Mouse (Mus musculus): ENCODE measurements at regions not wholly inside any gene's neighbourhood (a gene's known extent, or its start where the extent isn't known, plus 50 kb on each side); places are given as distances from the start of the nearest gene placed in this dataset.

- no peak for DNase-seq (ENCODE audit: low read depth, low spot score)
Measured at GRCm38 (mm10) chr7:72726214-72726854, 419.9 kb upstream of the Mctp2 start.

DNA sequence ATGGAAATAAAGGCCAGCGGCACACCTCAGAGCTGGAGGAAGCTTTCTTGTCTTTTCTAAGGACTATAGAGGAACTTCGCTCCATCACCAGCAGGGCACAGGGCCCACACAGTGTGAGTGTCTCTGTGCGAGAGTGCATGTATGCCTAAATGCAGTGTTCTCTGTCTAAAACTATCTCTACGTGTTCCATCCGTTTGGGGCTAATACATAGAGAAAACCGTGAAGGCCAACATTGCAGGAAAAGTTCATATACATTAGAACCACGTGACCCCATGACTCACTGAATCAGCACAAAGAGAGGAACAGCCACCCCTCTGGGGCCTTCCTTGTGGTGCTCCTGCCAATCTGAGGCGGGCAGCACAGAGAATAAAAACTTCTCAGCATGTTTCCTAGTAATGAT, 431.4 kb upstream of the Mctp2 start:
- no peak for DNase-seq (ENCODE audit: low read depth, low spot score)

DNA sequence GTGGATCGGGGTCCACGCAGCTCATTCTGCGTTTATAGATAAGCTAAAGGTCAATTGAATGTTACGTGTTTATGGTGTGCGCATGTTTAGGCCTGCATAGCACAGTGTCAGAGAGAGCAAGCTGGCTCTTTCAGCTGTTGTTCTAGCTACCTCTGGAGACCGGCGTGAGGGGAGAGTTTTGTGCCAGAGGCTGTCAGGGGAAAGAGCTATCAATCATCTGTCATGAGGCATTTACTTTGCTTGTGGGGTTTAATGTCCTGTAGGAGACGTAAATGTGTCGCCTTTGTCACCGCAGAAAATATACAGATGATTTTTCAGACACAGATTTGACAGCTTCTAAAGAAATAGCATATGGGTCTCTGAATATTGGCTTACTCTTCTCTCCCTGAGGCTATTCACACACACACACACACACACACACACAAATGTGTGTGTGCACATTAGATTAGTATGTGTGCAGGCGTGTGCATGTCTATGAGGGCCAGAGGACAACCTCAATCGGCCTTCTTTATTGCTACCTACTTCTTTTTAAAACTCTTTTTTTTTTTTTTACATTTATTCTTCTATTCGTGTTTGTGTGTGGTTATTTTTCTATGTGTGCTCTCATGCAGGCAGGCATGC, 432.0 kb upstream of the Mctp2 start:
- no peak for DNase-seq (ENCODE audit: low read depth, low spot score)

- no peak for DNase-seq (ENCODE audit: low read depth, low spot score)
Measured at GRCm38 (mm10) chr7:72742376-72742775, 436.0 kb upstream of the Mctp2 start.

GRCm38 (mm10) chr7:72751501-72751917, 445.1 kb upstream of the Mctp2 start:
- no peak for DNase-seq (ENCODE audit: low read depth, low spot score)

DNA sequence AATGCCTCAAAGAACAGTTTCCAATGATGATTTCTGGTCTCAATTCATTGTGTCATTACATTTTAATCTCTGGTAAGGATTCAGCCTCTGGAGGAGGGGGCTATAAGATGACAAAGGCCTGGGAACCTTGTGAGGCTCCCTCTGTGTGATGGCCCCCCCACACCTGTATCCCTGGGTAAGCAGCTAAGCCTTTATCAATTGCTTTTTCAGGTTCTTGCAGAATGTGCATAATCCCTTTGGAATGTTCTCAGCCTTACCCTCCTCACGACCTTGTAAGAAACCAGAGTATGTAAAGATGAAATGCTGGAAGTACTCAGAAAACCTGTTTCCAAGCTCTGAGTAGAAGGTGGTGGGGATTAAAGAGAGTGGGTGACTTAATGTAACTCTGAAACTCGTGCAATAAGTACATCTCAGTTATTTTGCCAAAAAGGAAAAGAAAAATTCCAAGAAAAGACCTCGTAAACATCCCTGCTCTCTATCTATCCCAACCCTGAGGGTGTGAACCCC, 446.7 kb upstream of the Mctp2 start:
- DNase-seq (ENCODE audit: low read depth, low spot score), result peak; percentile 13

DNA sequence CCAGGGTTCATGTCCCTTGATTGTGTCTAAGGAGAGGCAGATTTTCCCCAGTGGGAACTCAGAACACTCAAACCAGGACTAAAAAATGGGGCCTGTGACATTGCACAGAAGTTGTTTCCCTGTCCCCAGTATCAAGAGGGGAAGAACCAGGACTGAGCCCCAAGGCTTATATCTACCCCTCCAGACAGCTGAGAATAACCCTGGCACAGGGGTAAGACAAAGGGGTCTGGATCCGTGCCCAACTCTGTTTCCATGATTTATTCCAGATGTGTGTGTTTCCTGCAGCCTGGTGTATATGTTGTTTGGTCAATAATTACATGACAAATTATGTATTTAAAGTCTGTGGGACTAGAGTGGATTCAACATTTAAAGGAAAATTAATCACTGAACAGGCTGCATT, 456.3 kb upstream of the Mctp2 start:
- DNase-seq (ENCODE audit: low read depth, low spot score), result no peak

GRCm38 (mm10) chr7:72768705-72769104, 462.3 kb upstream of the Mctp2 start:
- DNase-seq (ENCODE audit: low read depth, low spot score), result no peak

DNA sequence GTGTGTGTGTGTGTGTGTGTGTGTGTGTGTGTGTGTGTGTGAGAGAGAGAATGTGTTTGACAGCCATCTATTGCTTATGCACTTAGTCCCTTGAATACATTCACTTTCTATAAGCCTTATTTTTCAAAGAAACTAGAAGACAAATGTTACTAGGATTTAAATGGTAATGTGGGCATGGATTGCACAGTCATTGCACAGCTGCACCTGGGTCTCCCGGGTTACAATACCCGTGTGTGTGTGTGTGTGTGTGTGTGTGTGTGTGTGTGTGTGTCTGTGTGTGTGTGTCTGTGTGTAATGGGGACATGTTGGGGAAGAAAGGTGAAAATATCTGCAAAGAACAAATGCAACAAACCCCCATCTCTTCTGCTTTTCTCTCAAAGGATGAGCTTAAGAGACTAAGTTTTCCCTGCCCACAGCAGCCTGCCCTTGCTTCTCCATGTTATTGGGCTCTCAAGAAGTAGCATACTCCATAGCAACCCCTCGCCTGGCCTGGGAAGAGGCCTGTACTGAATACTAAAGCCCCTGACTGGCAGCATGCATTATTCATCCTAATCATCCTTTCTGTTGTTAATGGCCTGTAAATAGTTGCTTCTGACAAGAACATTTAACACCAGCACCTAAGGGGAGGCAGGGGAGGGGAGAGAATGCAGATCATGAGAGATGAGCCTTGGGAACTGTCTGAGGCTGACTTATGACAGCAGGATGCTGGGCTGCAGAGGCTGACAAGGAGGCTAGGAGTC, 467.8 kb upstream of the Mctp2 start:
- peak; percentile 47 for DNase-seq (ENCODE audit: low read depth, low spot score)

DNA sequence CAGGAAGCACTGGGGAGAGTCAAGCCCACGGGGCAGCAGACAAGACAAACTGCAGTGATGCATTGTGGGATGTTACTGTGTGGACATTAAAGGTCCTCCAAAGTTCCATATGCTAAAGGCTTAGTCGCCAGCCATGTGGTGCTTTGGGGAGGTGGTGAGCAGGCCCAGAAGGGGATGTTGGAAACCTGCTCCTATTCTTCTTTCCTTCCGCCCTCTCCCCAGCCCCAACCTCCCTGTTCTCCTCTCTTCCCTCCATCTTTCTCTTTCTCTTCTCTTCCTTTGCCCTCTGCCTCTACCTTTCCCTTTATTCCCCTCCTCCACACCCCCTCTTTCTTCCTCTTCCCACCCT, 468.3 kb upstream of the Mctp2 start:
- no peak for DNase-seq (ENCODE audit: low read depth, low spot score)

- DNase-seq (ENCODE audit: low read depth, low spot score), result no peak
Measured at GRCm38 (mm10) chr7:72787306-72787705, 480.9 kb upstream of the Mctp2 start.

GRCm38 (mm10) chr7:72788261-72788660, 481.9 kb upstream of the Mctp2 start:
- no peak for DNase-seq (ENCODE audit: low read depth, low spot score)

DNA sequence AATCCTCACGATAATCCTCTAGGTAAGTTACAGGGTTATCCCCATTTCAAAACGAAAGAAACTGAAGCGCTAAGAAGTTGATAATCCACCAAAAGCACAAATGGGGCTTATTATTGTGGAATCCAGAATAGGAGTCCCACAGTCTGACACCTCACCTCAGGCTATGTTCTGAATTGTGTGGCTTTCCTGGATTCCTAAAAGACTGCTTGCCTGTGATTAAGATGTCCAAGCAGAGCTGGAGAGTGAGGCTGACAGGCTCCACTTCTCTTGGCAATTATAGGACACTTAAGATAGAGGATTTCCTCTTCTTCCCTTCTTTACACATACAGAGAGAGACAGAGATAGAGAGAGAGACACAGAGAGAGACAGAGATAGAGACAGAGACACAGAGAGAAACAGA, 515.7 kb upstream of the Mctp2 start:
- no peak for DNase-seq (ENCODE audit: low read depth, low spot score)

GRCm38 (mm10) chr7:72826597-72826996, 520.2 kb upstream of the Mctp2 start:
- no peak for DNase-seq (ENCODE audit: low read depth, low spot score)

- peak; percentile 46 for DNase-seq (ENCODE audit: low read depth, low spot score)
Measured at GRCm38 (mm10) chr7:72835423-72835822, 529.0 kb upstream of the Mctp2 start.

- DNase-seq (ENCODE audit: low read depth, low spot score), result no peak
Measured at GRCm38 (mm10) chr7:72836026-72836425, 529.6 kb upstream of the Mctp2 start.

DNA sequence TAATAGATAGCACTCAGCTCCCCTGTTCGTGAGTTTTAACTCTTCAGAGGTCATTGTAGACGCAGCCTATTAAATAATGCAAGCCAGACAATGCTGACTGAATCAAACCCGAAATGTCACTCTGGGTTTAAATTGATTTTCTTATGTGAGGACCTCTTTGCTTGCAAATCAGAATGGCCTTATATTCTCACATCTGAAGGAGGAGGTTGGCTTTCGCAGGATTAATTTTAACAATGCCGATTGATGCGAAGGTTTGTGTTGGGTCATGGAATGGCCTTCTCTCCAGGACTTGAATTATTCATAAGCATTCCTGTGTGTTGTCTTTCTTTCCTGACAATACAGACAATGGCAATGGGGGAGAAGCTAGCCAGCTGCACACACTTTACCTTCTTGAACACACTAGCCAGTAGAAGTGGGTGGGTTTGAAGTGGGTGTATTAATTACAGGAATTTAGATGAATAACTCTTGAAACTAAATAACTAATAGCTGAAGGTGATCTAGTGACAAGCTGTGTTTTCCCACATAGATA, 530.1 kb upstream of the Mctp2 start:
- DNase-seq (ENCODE audit: low read depth, low spot score), result no peak

DNA sequence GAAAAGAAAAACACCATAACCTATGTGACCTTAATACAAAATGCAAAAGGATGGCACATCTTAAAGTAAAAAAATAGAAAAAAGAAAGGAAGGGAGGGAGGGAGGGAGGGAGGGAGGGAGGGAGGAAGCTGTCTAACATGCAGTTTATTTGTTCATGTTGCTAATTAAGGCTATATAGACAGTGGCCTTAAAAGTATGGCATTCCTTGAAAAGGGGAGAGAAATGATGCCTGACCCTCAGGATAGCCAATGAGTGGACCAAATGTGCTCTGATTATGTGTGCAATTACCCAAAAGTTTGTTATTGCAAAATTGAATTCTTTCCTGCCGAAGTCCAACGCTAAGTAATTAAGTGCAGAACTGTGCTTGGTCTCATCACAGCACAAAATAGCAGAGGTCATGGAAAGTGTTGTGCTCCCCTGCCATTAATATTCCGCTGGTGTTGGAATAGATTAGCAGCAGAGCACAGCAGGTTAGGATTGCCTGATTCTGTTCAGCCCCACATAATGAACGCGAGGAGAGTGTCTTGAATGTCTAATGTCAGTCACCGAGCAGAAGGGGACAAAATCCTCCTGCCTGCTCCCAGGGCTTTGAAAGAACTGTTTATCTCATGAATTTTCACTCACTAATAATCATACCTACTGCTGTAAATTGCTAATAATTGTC, 531.7 kb upstream of the Mctp2 start:
- no peak for DNase-seq (ENCODE audit: low read depth, low spot score)

GRCm38 (mm10) chr7:72851346-72851745, 524.0 kb upstream of the Rgma start:
- no peak for DNase-seq (ENCODE audit: low read depth, low spot score)

GRCm38 (mm10) chr7:72854501-72855002, 520.8 kb upstream of the Rgma start:
- DNase-seq (ENCODE audit: low read depth, low spot score), result peak; percentile 54

GRCm38 (mm10) chr7:72866966-72867754, 508.1 kb upstream of the Rgma start:
- no peak for DNase-seq (ENCODE audit: low read depth, low spot score)

All from R1 (cell line).